Mouse (Mus musculus) CH12.LX (cell line): ENCODE measurements around the gene Icos. TPM values are rescaled to one million over a fixed set of nuclear protein-coding genes. Genes with fewer than 3 reads are reported as not detected.

ENCODE experiments used
- DNase-seq: peaks from one replicate; pipeline ENCODE4 v3.0.0-alpha.2; 2013; ENCODE audit errors: extremely low read depth
- H3K27ac ChIP-seq: 2 replicates; pipeline ENCODE4 v1.5.1; 2012; ENCODE audit warnings: low read depth, mild to moderate bottlenecking, control low read depth, moderate library complexity; ENCODE audit not compliant: insufficient read depth
- H3K27me3 ChIP-seq: replicated peaks from 2 replicates; pipeline ENCODE3; 2012; ENCODE audit warnings: inconsistent platforms
- H3K36me3 ChIP-seq, 2 experiments: replicated peaks in 1 of 2; 2 replicates each; pipeline versions ENCODE3 to v1.6.1; 2012; ENCODE audit warnings: inconsistent platforms in 1 of 2, low read length in 1 of 2, mild to moderate bottlenecking in 1 of 2, mixed read lengths in 1 of 2, moderate library complexity in 1 of 2; ENCODE audit not compliant: control insufficient read depth in 1 of 2, insufficient read depth in 1 of 2
- H3K4me1 ChIP-seq, 2 experiments: 2 replicates each; pipeline ENCODE4 v1.6.1; 2012; ENCODE audit warnings: inconsistent platforms in 1 of 2, moderate library complexity in 1 of 2; ENCODE audit not compliant: insufficient read depth in 2 of 2, control insufficient read depth in 1 of 2
- H3K4me2 ChIP-seq: 2 replicates; pipeline ENCODE4 v1.6.1; 2012; ENCODE audit warnings: low read depth, mild to moderate bottlenecking, control low read depth; ENCODE audit not compliant: poor library complexity, insufficient read depth, severe bottlenecking
- H3K4me3 ChIP-seq, 3 experiments: fragments of 150-350 bp in 1 of 3; sonication (generic) in 1 of 3; replicated peaks in 1 of 3; 2 replicates each; pipeline versions ENCODE3 to v1.5.1; 2011 to 2012; ENCODE audit warnings: low read depth in 2 of 3, low read length in 2 of 3, mild to moderate bottlenecking in 2 of 3, moderate library complexity in 2 of 3, control low read depth in 1 of 3, improper control_type of control experiment in 1 of 3, inconsistent platforms in 1 of 3, mixed read lengths in 1 of 3; ENCODE audit not compliant: poor library complexity in 1 of 3
- H3K79me2 ChIP-seq: replicated peaks from 2 replicates; pipeline ENCODE4 v1.6.1; 2012; ENCODE audit warnings: mild to moderate bottlenecking, moderate library complexity; ENCODE audit not compliant: control insufficient read depth, poor library complexity, insufficient read depth, severe bottlenecking; ENCODE audit errors: extremely low read depth
- H3K9ac ChIP-seq: 2 replicates; pipeline ENCODE4 v1.6.1; 2012; ENCODE audit warnings: low read depth, mild to moderate bottlenecking, control low read depth, moderate library complexity; ENCODE audit not compliant: insufficient read depth
- H3K9me3 ChIP-seq: replicated peaks from 2 replicates; pipeline ENCODE3; 2012; ENCODE audit warnings: low read length, inconsistent platforms, mixed read lengths
- CTCF ChIP-seq, 2 experiments: IDR thresholded peaks in 1 of 2; conservative IDR thresholded peaks in 1 of 2; 2 replicates each; pipeline ENCODE4 v1.5.1; 2011 to 2012; ENCODE audit warnings: low read depth in 2 of 2, low read length in 2 of 2, improper control_type of control experiment in 1 of 2, inconsistent platforms in 1 of 2, mild to moderate bottlenecking in 1 of 2, moderate library complexity in 1 of 2
- E2F4 ChIP-seq: IDR thresholded peaks from 2 replicates; pipeline ENCODE4 v1.6.1; 2011; ENCODE audit warnings: low read depth, low read length, improper control_type of control experiment; ENCODE audit not compliant: insufficient replicate concordance
- EP300 ChIP-seq: IDR thresholded peaks from 2 replicates; pipeline ENCODE4 v1.6.1; 2011; ENCODE audit warnings: low read length, improper control_type of control experiment
- ETS1 ChIP-seq: conservative IDR thresholded peaks from 2 replicates; pipeline ENCODE4 v1.6.1; 2012; ENCODE audit warnings: low read depth, mild to moderate bottlenecking, inconsistent platforms, low read length, improper control_type of control experiment, moderate library complexity
- GABPA ChIP-seq: IDR thresholded peaks from 2 replicates; pipeline ENCODE4 v1.6.1; 2012; ENCODE audit warnings: low read depth, low read length, improper control_type of control experiment, inconsistent platforms; ENCODE audit not compliant: insufficient replicate concordance
- IRF4 ChIP-seq: IDR thresholded peaks from 2 replicates; pipeline ENCODE4 v1.6.1; 2014; ENCODE audit warnings: low read depth, mild to moderate bottlenecking, inconsistent platforms, low read length, improper control_type of control experiment
- KAT2A ChIP-seq: IDR thresholded peaks from 2 replicates; pipeline ENCODE4 v1.6.1; 2012; ENCODE audit warnings: low read length, improper control_type of control experiment, inconsistent platforms; ENCODE audit not compliant: insufficient replicate concordance
- MAFK ChIP-seq: IDR thresholded peaks from 2 replicates; pipeline ENCODE4 v1.6.1; 2011; ENCODE audit warnings: low read length, improper control_type of control experiment; ENCODE audit not compliant: insufficient replicate concordance
- MAX ChIP-seq: IDR thresholded peaks from 2 replicates; pipeline ENCODE4 v1.6.1; 2011; ENCODE audit warnings: low read length, improper control_type of control experiment
- NELFE ChIP-seq: IDR thresholded peaks from 2 replicates; pipeline ENCODE4 v1.6.1; 2011; ENCODE audit warnings: low read depth, low read length, improper control_type of control experiment
- PAX5 ChIP-seq: IDR thresholded peaks from 2 replicates; pipeline ENCODE4 v1.6.1; 2012; ENCODE audit warnings: low read length, inconsistent platforms, mixed read lengths
- RAD21 ChIP-seq: IDR thresholded peaks from 2 replicates; pipeline ENCODE4 v1.6.1; 2011; ENCODE audit warnings: low read depth, mild to moderate bottlenecking, low read length, improper control_type of control experiment, moderate library complexity
- RCOR1 ChIP-seq: conservative IDR thresholded peaks from 2 replicates; pipeline ENCODE4 v1.6.1; 2012; ENCODE audit warnings: low read depth, mild to moderate bottlenecking, inconsistent platforms, low read length, improper control_type of control experiment
- SIN3A ChIP-seq: IDR thresholded peaks from 2 replicates; pipeline ENCODE4 v1.6.1; 2012; ENCODE audit warnings: low read length, improper control_type of control experiment, inconsistent platforms
- TCF12 ChIP-seq: IDR thresholded peaks from 2 replicates; pipeline ENCODE4 v1.6.1; 2014; ENCODE audit warnings: low read depth, mild to moderate bottlenecking, inconsistent platforms, low read length, improper control_type of control experiment
- UBTF ChIP-seq: IDR thresholded peaks from 2 replicates; pipeline ENCODE4 v1.6.1; 2012; ENCODE audit warnings: low read depth, mild to moderate bottlenecking, inconsistent platforms, low read length, improper control_type of control experiment, moderate library complexity
- USF1 ChIP-seq: IDR thresholded peaks from 2 replicates; pipeline ENCODE4 v1.6.1; 2014; ENCODE audit warnings: low read depth, mild to moderate bottlenecking, inconsistent platforms, low read length, improper control_type of control experiment
- USF2 ChIP-seq: conservative IDR thresholded peaks from 2 replicates; pipeline ENCODE4 v1.6.1; 2011; ENCODE audit warnings: low read depth, low read length, improper control_type of control experiment
- ZKSCAN1 ChIP-seq: IDR thresholded peaks from 2 replicates; pipeline ENCODE4 v1.6.1; 2012; ENCODE audit warnings: low read depth, inconsistent platforms, low read length, improper control_type of control experiment, borderline replicate concordance
- ZMIZ1 ChIP-seq: IDR thresholded peaks from 2 replicates; pipeline ENCODE4 v1.6.1; 2012; ENCODE audit warnings: low read depth, mild to moderate bottlenecking, inconsistent platforms, low read length, improper control_type of control experiment
- ZNF384 ChIP-seq: IDR thresholded peaks from 2 replicates; pipeline ENCODE4 v1.6.1; 2012; ENCODE audit warnings: low read depth, low read length, improper control_type of control experiment, inconsistent platforms
- dilution Hi-C: fragments of 300-500 bp; cut with MboI; formaldehyde crosslinking; loops from 2 replicates; pipeline ENCODE4 v1.14.3; 2020; ENCODE audit warnings: low sequenced_read_pairs; ENCODE audit not compliant: extremely low pct_unique_long_range_greater_than_20kb, extremely low pct_ligation_motif_present
- in situ Hi-C: fragments of 300-500 bp; cut with MboI; formaldehyde crosslinking; loops from 3 replicates; pipeline ENCODE4 v1.14.3; 2019; ENCODE audit warnings: low sequenced_read_pairs, low pct_ligation_motif_present, low pct_unique_long_range_greater_than_20kb, mixed read lengths
- polyA plus RNA-seq: library from polyadenylated mRNA; unstranded; fragments of >175 nt; gene quantifications from 2 replicates; pipeline ENCODE4 v1.2.1, GENCODE M21; 2012; ENCODE audit warnings: low read depth; ENCODE audit not compliant: insufficient read length
- total RNA-seq, 2 experiments: library from RNA; depleted of rRNA; stranded (reverse); fragments of 300-350 nt in 1 of 2; fragments of >200 nt in 1 of 2; gene quantifications; 2 replicates each; pipeline ENCODE4 v1.2.3; 2012 to 2014

Gene Icos
- total and polyA plus RNA-seq, 3 experiments = 0.08 TPM; not detected in 2

GRCm38 (mm10) chr1:61035270-61035669, 57.5 kb downstream of the Icos start:
- DNase-seq = peak; percentile 11
- in situ Hi-C loops (no loop called here), dilution Hi-C loops (no loop called here)
- no peaks in the 10 kb centered on the region for H3K27me3 ChIP-seq
- H3K4me1 ChIP-seq = peaks cover 0 to 6% of the 10 kb centered on the region in 2 experiments; a peak in 1 of 4 replicates
- H3K9ac ChIP-seq = no peak overlapping the region
- TF ChIP-seq TCF12 (no peak), EP300 (peak; percentile 48; the same call in 1 of the 2 replicates), IRF4 (peak; percentile 21; the same call in 1 of the 2 replicates)
- no peaks in the 10 kb centered on the region for H3K79me2 ChIP-seq
- H3K36me3 ChIP-seq = no peaks in the 10 kb centered on the region
- H3K9me3 ChIP-seq = no peaks in the 10 kb centered on the region
- no peak overlapping the region for H3K4me3 ChIP-seq
- H3K27ac ChIP-seq = no peak overlapping the region
- H3K4me2 ChIP-seq = no peak overlapping the region

GRCm38 (mm10) chr1:61038223-61038622, 60.5 kb downstream of the Icos start:
- Histone ChIP-seq H3K27me3 (no peaks in the 10 kb centered on the region), H3K4me1 (peaks cover 0 to 6% of the 10 kb centered on the region in 2 experiments; a peak in 1 of 4 replicates), H3K9me3 (no peaks in the 10 kb centered on the region), H3K4me3 (no peak overlapping the region), H3K9ac (no peak overlapping the region), H3K36me3 (no peaks in the 10 kb centered on the region), H3K79me2 (no peaks in the 10 kb centered on the region), H3K27ac (no peak overlapping the region), H3K4me2 (no peak overlapping the region)
- dilution Hi-C loops (no loop called here), in situ Hi-C loops (no loop called here)
- DNase-seq = no peak
- TF ChIP-seq USF2 = no peak
- no peak for TF ChIP-seq ZKSCAN1
- TF ChIP-seq RCOR1 = no peak
- no peak for TF ChIP-seq USF1
- TF ChIP-seq EP300 = no peak
- TF ChIP-seq NELFE = no peak
- no peak for TF ChIP-seq GABPA
- no peak for TF ChIP-seq PAX5
- TF ChIP-seq KAT2A = no peak
- TF ChIP-seq MAX = no peak
- TF ChIP-seq MAFK = no peak
- TF ChIP-seq CTCF (conservative IDR thresholded peaks at IDR 0.05 in 1 of 2, IDR thresholded peaks at IDR 0.05 in 1 of 2; ENCODE audit: low read depth in 2 of 2, low read length in 2 of 2) = no peak
- no peak for TF ChIP-seq E2F4
- no peak for TF ChIP-seq UBTF
- TF ChIP-seq ZMIZ1 = no peak
- no peak for TF ChIP-seq ZNF384
- TF ChIP-seq RAD21 = no peak
- no peak for TF ChIP-seq ETS1
- TF ChIP-seq TCF12 = no peak
- TF ChIP-seq SIN3A = no peak
